Mouse (Mus musculus): ENCODE data around the gene Cutal.

Gene Cutal

DNA sequence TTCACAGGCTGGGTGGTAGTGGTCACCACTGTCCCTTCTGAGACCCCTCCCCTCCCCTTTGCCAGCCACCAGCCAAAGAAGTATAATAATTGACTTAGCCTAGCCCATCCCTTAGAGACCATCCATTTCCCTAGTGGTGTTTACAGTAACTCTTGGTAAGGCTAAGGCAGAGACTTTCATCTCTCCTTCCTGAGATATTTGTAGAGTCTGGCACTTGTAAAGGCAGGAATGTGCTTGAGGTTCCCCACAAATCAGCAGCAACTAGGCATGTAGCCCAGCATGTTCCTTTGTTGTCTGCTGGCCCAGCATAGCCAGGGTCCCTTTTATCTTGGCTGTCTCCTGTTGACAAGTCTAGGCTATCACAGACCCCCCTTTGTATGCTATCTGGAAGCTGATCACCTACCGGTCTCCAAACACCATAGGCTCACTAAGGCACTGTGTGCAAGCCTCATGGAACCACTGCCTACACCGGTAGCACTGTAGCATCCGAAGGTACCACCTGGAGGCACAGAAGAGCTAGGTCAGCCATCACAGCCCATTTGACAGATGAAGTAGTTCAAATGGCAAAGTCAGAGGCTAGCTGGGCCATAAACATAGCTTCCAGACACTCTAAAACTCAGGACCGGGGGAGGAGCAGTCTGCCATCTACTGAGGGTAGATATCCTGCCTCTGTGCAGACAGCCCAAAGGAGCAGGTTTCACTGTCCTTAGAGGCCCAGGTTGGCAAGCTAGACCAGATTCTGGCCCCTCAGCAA is 29.6 kb downstream of the Cutal start:
- POLR2A ChIA-PET = interaction anchor here in 3 of 4 experiments (0.8 to 6.9 kb wide), 21 partner anchors 9 to 1773 kb away, joined by 3 to 40 read pairs (median 5); partner anchors contain the start of genes Hspa5 (in 2 of the 3), Cntrl (in 1 of the 3), Fbxw2 (in 1 of the 3) and Garnl3 (in 1 of the 3)

DNA sequence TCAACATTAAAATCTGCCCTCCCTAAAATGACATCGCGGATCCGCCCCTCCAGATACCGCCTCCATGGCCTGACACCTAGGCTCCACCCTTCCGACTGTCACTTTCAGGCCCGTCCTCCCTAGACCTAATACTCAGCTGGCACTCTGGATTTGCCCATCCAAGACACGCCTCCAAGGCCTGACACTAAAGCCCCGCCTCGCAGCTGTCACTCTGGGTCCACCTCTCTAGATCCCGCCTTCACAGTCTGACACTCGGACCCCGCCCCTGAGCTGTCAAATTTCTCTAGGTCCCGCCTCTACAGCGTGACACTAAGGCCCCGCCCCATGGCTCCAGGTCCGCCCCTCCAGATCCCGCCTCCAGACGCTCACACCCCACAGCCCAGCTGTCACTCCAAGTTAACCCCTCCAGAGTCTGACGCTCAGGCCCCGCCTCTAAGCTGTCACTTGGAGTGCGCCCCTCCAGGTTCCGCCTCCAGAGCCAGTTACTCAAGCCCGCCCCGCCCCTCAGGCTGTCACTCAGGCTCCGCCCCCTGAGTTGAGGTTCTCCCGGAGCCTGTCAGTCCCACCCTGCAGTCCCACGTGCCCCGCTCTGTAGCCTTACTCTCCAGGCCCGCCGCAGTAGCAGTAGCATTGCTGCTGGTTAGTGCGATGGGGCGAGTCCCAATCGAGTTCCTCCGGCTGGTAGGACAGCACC is 30.8 kb downstream of the Cutal start:
- ChIA-PET CTCF (interaction anchor here in 2 of 4 experiments (0.5 to 1.9 kb wide), 7 partner anchors 9 to 302 kb away, joined by 3 to 5 read pairs (median 3); partner anchors contain the start of gene Phf19 (in 1 of the 2)), POLR2A (interaction anchor here in 3 of 4 experiments (0.6 to 6.9 kb wide), 68 partner anchors 9 to 1774 kb away, joined by 3 to 40 read pairs (median 4); partner anchors contain the start of genes Hspa5 (in 3 of the 3), Cntrl (in 2 of the 3), Phf19 (in 2 of the 3) and Rabepk (in 2 of the 3))

More for the DNA sequence above, 29.6 kb downstream of the Cutal start:
- CTCF ChIA-PET = interaction anchor here in 1 of 4 experiments (1.9 kb wide), 1 partner anchor 259 kb away, joined by 5 read pairs; no protein-coding TSS in a partner anchor

DNA sequence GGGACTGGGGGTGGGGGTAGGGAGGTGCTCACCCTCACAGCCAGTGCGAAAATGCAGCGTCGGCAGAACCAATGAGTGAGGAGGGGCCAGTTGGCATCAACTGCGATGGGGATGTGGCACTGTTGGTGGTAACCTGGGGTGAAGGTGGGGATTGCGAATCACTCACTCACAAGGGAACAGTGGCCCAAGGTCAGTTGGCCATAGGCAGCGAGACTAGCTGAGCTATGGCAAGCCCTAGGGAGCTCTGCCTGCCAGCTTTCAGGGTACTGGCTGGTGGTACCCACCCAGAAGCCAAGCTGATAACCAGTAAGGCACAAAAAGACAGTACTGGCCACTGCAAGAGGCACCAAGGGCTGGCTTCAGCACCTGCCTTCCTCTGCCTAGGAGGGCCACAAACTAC is 32.2 kb downstream of the Cutal start:
- CTCF ChIA-PET = interaction anchor here in 3 of 4 experiments (0.5 to 2.5 kb wide), 8 partner anchors 9 to 432 kb away, joined by 3 to 9 read pairs (median 4); partner anchors contain the start of gene Cntrl (in 1 of the 3)
- POLR2A ChIA-PET = interaction anchor here in 3 of 4 experiments (0.7 to 2.6 kb wide), 29 partner anchors 9 to 794 kb away, joined by 3 to 15 read pairs (median 4); partner anchors contain the start of genes Hspa5 (in 2 of the 3) and Traf1 (in 1 of the 3)

DNA sequence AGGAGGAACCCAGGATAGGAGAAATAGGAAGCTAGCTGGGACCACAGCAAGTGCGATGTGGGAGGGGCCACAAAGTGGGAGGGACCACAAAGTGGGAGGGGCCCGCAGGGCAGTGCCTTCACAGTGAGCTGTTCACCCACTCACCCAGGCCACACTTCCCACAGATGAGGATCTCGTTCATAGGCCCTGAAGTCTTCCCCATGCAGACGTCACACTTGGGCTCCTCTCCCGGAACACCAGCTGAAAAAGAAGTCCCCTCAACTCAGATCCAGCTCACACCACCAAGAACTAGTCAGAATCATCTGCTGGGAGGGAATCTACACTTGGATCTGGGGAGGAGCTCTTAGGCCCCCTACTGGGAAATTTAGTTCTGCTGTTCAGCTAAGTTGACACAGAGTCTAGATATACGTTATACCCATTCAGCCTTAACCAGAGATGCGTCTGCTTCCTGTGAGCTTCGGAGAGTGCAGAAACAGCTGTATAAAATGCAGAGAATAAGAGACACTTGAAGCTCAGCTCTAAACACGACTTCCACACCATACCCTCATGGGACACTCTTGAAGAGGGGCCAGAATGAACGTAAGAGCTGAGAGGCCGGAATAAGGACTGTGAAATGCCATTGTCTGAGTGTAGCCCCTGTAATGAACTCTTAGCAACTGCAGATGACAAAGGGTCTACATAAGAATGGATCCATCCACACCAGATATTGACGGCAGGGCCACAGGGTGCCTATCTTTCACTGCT is 32.8 kb downstream of the Cutal start:
- ChIA-PET POLR2A (interaction anchor here (0.6 to 2.6 kb wide), 35 partner anchors 8 to 793 kb away, joined by 3 to 15 read pairs (median 4); partner anchors contain the start of genes Hspa5 (in 2 of the 4) and Traf1 (in 1 of the 4)), CTCF (interaction anchor here in 3 of 4 experiments (0.5 to 2.5 kb wide), 8 partner anchors 9 to 431 kb away, joined by 3 to 9 read pairs (median 4); partner anchors contain the start of gene Cntrl (in 1 of the 3))

DNA sequence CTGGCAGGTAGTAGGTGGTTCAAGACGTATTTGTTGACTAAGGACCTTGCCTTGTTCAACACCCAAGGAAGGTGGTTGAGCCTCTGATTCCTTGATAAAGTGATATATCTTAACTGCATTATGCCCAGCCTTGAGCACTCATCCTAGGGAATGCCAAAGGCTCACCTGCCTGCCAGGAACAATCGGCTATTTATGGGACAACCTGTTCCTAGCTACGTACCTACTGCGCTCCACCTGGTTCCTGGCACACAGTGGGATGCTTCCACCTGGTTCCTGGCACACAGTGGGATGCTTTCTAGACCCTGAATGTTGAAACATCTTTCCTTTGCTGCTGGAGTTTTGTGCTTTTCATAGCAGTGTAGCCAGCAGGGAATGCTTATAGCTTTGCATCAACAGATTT is 35.5 kb downstream of the Cutal start:
- CTCF ChIA-PET = no interaction called here
- POLR2A ChIA-PET = interaction anchor here in 2 of 4 experiments (0.5 to 1.2 kb wide), 2 partner anchors 10 to 204 kb away, joined by 3 read pairs; no protein-coding TSS in a partner anchor

DNA sequence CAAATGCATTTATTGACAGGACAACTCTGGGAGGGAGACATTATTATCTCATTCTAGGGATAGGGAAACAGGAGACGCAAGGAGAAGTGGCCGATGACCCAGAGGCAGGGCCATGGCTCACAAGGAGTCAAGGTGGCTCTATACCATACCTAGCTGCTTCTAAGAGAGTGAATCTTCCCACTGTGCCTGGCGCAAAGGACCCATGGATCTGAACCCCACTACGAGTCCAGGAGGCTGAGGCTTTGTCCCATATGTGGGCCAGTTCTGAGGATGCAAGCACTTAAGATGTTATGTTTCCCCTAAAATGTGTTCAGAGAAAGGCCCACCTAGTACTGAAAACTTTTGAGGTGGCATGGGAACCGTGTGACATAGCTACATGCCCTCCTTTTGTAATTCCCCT is 37.7 kb downstream of the Cutal start:
- CTCF ChIA-PET = no interaction called here

DNA sequence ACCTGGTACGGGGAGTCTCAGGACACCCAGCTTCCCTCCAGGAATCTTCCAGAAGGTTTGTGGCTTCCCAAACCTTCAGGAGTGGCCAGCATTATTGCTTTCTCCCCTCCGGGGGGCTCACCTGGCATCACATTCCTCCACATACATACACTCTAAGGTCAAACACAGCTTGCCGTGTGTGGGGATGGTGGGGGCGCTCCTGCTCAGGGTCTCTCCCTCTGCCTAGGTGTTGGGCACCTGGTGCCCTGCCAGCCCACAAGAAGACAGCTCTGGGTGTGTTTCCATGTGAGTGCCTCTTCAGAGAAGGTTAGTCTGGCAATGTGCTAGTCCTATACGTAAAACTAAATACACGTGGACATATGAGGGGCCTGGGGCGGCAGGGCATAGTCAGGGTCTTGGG is 38.4 kb downstream of the Cutal start:
- POLR2A ChIA-PET = interaction anchor here in 3 of 4 experiments (0.7 to 4.5 kb wide), 16 partner anchors 9 to 141 kb away, joined by 3 to 69 read pairs (median 4); partner anchors contain the start of genes Cutal (in 1 of the 3), Fbxw2 (in 1 of the 3) and Hspa5 (in 1 of the 3)
- CTCF ChIA-PET = interaction anchor here in 2 of 4 experiments (1.0 to 1.2 kb wide), 3 partner anchors 15 to 56 kb away, joined by 3 to 4 read pairs (median 3); no protein-coding TSS in a partner anchor

More for the DNA sequence above, 37.7 kb downstream of the Cutal start:
- POLR2A ChIA-PET = interaction anchor here in 2 of 4 experiments (1.0 to 4.5 kb wide), 8 partner anchors 8 to 62 kb away, joined by 3 to 69 read pairs (median 10); partner anchors contain the start of gene Cutal (in 1 of the 2)

DNA sequence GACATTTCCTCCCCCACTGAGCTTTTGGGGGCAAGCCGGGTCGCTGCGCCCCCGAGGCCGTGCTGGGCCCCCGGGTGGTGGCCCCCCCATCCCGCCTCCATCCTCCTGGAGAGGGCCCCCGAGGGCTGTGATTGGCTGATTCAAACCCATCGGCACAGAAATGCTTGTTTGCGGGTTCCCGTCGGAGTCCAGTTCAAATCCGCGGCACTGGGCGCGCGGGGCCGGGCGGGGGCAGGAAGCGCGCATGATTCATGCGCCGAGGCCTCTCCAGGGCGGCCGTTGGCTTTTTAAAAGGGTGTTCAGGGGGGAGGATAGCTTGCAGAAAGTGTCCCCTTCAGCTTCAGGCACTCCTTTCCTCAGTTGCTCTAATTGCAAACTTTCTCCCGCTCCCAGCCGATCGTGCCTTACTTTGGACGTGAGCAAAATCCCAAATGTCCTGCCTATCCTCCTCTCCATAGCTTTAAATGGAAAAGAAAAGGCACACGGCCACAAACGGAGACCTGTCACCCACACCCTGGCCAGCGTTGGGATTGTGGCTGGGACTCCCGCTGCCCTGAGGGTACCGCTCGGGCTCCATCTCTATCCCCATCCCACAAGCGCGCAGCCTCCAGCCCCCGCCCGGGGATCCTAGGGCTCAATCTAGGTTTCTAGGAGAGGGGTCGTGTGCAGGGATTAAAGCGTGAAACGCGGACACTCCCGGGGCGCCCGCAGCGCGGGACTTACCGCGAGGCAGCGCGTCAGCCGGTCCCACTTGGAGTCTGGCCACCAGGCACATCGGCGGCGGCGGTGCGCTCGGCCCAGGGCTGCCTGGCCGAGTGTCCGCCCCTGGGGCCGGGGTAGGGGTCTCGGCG is 39.2 kb downstream of the Cutal start, which contains the start of gene Phf19:
TSS of gene Phf19 (minus strand) at position 809 of the 851 bp plus-strand sequence.
- ChIA-PET CTCF (interaction anchor here in 2 of 4 experiments (0.6 to 1.3 kb wide), 6 partner anchors 8 to 1278 kb away, joined by 3 to 5 read pairs (median 3); no protein-coding TSS in a partner anchor), POLR2A (interaction anchor here in 2 of 4 experiments (0.6 to 4.5 kb wide), 27 partner anchors 8 to 155 kb away, joined by 3 to 69 read pairs (median 4); partner anchors contain the start of genes Fbxw2 (in 1 of the 2), Hspa5 (in 1 of the 2), Rabepk (in 1 of the 2) and Traf1 (in 1 of the 2))

DNA sequence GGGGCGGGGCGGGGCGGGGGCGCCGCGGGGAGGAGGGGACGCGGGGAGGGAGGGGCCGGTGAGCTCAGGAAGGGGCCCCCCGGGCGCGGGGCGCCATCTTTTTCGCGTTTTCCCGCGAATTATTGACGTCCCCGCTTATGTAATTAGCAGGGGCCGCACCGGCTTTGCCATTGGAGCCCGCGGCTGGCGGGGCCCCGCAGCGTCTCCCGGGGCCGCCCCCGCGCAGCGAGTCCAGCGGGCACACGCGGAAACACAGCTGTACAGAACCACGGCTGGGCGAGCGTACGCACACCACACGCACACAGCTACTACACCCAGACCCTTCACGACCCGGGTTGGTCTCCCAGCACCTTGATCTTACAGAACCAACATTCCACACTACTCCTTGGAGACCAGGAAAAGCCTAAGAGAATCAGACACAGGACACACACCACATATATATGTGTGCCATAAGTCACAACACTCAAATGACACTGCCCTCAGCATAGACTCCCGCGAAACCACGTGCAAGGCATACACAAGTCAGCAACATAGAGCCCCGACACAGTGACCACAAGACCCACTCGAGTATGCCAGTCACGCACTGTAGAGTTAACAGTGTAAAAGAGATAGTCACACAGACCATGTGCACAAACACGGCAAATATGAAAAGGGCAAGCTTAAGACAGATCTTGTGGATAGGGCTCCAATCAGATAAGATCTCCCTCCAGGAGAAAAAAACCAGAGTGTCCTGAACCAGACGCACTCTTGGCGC is 40.0 kb downstream of the Cutal start:
- CTCF ChIA-PET = interaction anchor here in 2 of 4 experiments (0.6 to 1.3 kb wide), 3 partner anchors 9 to 1064 kb away, joined by 3 to 5 read pairs (median 3); no protein-coding TSS in a partner anchor
- POLR2A ChIA-PET = interaction anchor here in 3 of 4 experiments (0.8 to 4.5 kb wide), 25 partner anchors 8 to 154 kb away, joined by 3 to 69 read pairs (median 4); partner anchors contain the start of genes Cutal (in 1 of the 3), Hspa5 (in 1 of the 3), Rabepk (in 1 of the 3) and Traf1 (in 1 of the 3)

DNA sequence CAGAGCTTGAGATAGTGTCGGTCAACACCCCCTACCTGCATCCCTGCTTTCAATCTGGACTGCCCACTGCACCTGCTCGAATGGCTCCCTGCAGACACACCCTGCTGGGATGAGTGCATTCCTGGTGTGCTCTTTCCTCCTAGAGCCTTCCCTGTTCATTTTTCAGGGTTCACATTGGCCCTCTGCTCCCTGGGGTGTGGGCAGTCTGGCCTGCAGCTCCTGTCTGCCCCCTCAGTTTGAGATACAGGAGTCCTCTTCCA is 40.6 kb downstream of the Cutal start:
- ChIA-PET POLR2A (interaction anchor here in 3 of 4 experiments (0.7 to 4.5 kb wide), 22 partner anchors 8 to 143 kb away, joined by 3 to 69 read pairs (median 4); partner anchors contain the start of genes Cutal (in 1 of the 3), Hspa5 (in 1 of the 3) and Traf1 (in 1 of the 3)), CTCF (interaction anchor here in 2 of 4 experiments (0.6 to 1.3 kb wide), 2 partner anchors 10 to 1064 kb away, joined by 3 to 5 read pairs; no protein-coding TSS in a partner anchor)

DNA sequence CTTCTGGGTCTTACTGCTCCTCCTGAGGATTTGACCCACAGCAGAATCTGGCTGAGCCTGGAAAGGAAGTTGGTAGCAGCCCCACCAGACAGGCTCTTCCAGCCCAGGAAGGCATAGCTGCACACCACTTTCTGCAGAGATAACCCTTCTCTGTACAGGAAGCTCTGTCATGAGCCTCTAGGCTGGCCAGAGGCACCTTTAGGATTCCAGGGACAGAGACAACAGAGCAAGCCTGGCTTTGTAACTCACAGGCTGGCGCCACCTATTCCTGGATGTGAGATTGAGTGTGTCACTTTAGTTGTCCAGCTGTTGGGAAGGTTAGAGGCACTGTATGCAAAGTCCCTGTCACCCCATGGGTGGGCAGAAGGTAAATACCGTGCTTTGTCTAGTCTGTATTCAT is 40.9 kb downstream of the Cutal start:
- POLR2A ChIA-PET = interaction anchor here in 3 of 4 experiments (0.7 to 4.5 kb wide), 19 partner anchors 8 to 146 kb away, joined by 3 to 69 read pairs (median 4); partner anchors contain the start of genes Cutal (in 1 of the 3) and Hspa5 (in 1 of the 3)
- CTCF ChIA-PET = interaction anchor here in 1 of 4 experiments (0.6 kb wide), 1 partner anchor 1065 kb away, joined by 3 read pairs; no protein-coding TSS in a partner anchor

DNA sequence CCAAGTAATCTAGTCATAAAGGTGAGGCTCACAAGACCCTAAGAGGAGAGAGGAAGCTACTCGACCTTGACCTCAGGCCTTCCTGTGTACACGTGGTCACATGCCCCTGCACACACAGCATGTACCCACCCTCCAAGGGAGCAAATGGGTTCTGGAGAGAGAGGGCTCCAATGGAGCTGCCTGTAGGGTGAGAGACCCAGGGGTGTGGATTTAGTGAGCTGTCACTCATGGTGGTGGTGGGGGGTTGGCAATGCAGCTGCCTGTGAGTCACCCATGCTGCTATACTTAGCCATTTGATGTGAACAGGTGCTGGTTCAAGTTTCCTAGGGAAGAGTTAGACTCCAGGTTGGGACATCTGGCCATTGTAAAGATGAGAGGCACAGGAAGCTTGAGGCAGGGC is 45.9 kb downstream of the Cutal start:
- ChIA-PET POLR2A (interaction anchor here (0.6 to 13.0 kb wide), 29 partner anchors 7 to 165 kb away, joined by 3 to 391 read pairs (median 5); partner anchors contain the start of genes Hspa5 (in 2 of the 4), Gapvd1 (in 1 of the 4), Rabepk (in 1 of the 4) and Traf1 (in 1 of the 4)), CTCF (interaction anchor here in 1 of 4 experiments (0.5 kb wide), 2 partner anchors 113 to 303 kb away, joined by 9 to 12 read pairs; no protein-coding TSS in a partner anchor)

DNA sequence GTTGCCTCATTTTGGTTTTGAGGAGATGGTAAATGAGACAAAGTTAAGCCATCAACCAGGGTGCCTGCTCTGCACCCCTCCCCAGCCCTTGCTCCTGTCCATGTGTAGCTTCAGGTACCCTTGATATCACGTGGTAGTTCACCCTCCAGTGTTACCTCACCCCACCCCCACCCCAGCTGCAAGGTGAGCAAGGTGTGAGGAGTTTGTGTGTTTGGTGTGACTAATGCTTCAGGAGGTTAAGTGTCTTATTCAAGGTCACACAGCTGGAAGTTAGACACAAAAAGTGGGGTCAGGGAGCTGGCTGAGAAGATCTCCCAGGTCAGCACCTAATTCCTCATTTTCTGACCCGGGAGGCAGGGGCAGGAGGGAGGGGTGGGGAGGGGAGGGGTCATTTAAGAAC is 48.5 kb downstream of the Cutal start:
- ChIA-PET CTCF (interaction anchor here in 1 of 4 experiments (0.6 kb wide), 1 partner anchor 18 kb away, joined by 4 read pairs; no protein-coding TSS in a partner anchor), POLR2A (interaction anchor here in 3 of 4 experiments (0.6 to 13.0 kb wide), 14 partner anchors 9 to 151 kb away, joined by 3 to 391 read pairs (median 4); partner anchors contain the start of genes Hspa5 (in 2 of the 3) and Phf19 (in 2 of the 3))

DNA sequence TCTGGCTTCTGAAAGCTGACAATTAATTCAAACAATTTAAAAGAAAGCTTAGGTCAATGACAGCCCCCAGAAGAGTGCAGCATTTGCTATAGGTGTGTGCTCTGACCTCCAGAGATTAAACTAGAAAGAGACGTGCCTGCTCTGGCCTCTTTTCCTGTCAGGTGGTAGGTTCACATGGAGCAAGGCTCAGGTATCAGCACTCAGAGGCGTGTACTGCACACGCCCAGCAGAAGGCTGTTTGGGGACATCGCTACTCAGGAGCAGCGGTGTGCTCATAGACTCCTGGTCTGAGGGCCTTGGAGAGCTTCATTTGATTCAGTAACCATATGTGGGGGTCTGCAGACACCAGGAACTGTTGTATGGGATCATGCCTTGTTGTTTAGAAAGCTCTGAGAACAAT is 53.1 kb downstream of the Cutal start:
- CTCF ChIA-PET = interaction anchor here in 3 of 4 experiments (0.6 to 1.9 kb wide), 4 partner anchors 8 to 194 kb away, joined by 3 to 7 read pairs (median 4); no protein-coding TSS in a partner anchor
- POLR2A ChIA-PET = interaction anchor here (0.6 to 13.0 kb wide), 26 partner anchors 9 to 738 kb away, joined by 3 to 391 read pairs (median 6); partner anchors contain the start of genes Phf19 (in 2 of the 4), Traf1 (in 2 of the 4) and Rabepk (in 1 of the 4)
